8 mouse cellular contexts compared by ENCODE assay signal in the genomic region with DNA sequence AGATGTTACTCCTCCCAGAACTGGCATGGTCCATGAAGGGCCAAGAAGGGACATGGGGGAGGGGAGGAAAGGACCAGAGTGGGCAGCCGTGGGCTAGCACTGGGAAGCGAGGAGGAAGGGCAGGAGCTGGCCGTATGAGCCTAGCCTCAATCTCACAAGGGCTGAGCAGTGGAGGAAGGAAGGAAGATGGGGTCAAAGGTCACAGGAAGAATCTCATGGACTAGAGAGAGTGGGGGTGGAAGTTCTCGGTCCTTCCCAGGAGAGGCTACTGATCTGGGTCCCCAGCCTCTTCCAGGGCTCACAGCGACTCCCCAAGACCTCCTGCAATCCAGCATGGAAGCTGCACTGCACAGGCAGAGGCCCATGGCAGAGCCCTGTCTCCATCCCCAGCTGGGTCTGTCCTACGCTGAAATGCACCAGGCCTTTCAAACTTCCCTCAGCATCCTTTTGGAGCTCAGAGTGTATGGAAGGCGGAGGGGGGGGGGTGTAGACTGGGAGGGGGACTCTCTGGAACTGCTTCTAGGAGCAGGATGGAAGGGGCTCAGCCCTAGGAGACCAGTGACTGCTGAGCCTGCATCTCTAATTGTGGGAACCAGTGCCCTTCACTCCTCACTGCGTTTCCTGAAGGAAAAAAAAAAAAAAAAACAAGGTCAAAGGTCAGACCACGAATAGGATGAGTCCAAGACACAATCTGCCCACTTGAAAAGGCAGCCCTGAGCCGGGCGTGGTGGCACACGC. TPM values are rescaled to one million over a fixed set of nuclear protein-coding genes. Genes with fewer than 3 reads are reported as not detected.
A peak's percentile ranks its signal among the peaks of the same experiment; 100 is the strongest.
DNase-seq lines count a peak whose midpoint lies in the region; ATAC-seq lines count a peak whose summit lies in the region.

No protein-coding gene starts in this region.

- no peak overlapping the region for H3K4me3 ChIP-seq in kidney, embryonic 14.5 days (ENCODE audit: low read length)
- no peak overlapping the region for H3K4me3 ChIP-seq in embryonic facial prominence, embryonic 10.5 days
- H3K4me3 ChIP-seq in liver, embryonic 13.5 days (replicated peaks): no peak overlapping the region

- no peak overlapping the region for H3K27ac ChIP-seq in kidney, embryonic 14.5 days (ENCODE audit: low read depth, low read length)
- H3K27ac ChIP-seq in embryonic facial prominence, embryonic 10.5 days (replicated peaks): peak overlapping the region; percentile 67
- H3K27ac ChIP-seq in liver, embryonic 13.5 days: no peak overlapping the region

- 0 out of 2 replicates have a peak, but pooled peaks cover 3% of the 10 kb centered on the region for H3K4me1 ChIP-seq in kidney, embryonic 14.5 days (ENCODE audit: control insufficient read depth, insufficient read depth, low read length)
- peaks cover 12% of the 10 kb centered on the region for H3K4me1 ChIP-seq in embryonic facial prominence, embryonic 10.5 days
- no peaks in the 10 kb centered on the region for H3K4me1 ChIP-seq in liver, embryonic 13.5 days (replicated peaks)

- DNase-seq in heart, adult 11 months: peak; percentile 91
- no peak for DNase-seq in heart, adult 9 months (ENCODE audit: low spot score in 2 of 2)
- no peak for DNase-seq in kidney, postnatal 10 days
- peak; percentile 23 for DNase-seq in embryonic facial prominence, embryonic 10.5 days (ENCODE audit: low spot score)
- DNase-seq in liver, embryonic 13.5 days: no peak
- no peak for DNase-seq in adrenal gland, postnatal 36 days

- H3K27me3 ChIP-seq in kidney, embryonic 14.5 days (ENCODE audit: control insufficient read depth, insufficient read depth, low read length): no peaks in the 10 kb centered on the region
- no peaks in the 10 kb centered on the region for H3K27me3 ChIP-seq in embryonic facial prominence, embryonic 10.5 days (replicated peaks; ENCODE audit: low read depth, poor library complexity, severe bottlenecking)
- no peaks in the 10 kb centered on the region for H3K27me3 ChIP-seq in liver, embryonic 13.5 days

- no peak overlapping the region for H3K4me2 ChIP-seq in kidney, embryonic 14.5 days (replicated peaks; ENCODE audit: low read depth, low read length)
- H3K4me2 ChIP-seq in liver, embryonic 13.5 days: no peak overlapping the region

- no peak overlapping the region for H3K9ac ChIP-seq in kidney, embryonic 14.5 days (ENCODE audit: low read depth, low read length)
- no peak overlapping the region for H3K9ac ChIP-seq in liver, embryonic 13.5 days

- H3K9me3 ChIP-seq in kidney, embryonic 14.5 days (ENCODE audit: control insufficient read depth, low read length): no peaks in the 10 kb centered on the region
- H3K9me3 ChIP-seq in embryonic facial prominence, embryonic 10.5 days: no peaks in the 10 kb centered on the region
- H3K9me3 ChIP-seq in liver, embryonic 13.5 days (replicated peaks): no peaks in the 10 kb centered on the region

- ATAC-seq in kidney, embryonic 14.5 days (ENCODE audit: low FRiP score, low TSS enrichment): 0 out of 2 replicates have a peak, but pooled peaks have one; percentile 26
- ATAC-seq in liver, embryonic 13.5 days (ENCODE audit: low read depth): peak; percentile 47
- no peak for ATAC-seq in granulocyte monocyte progenitor cell, adult 5-6 weeks (replicated peaks; ENCODE audit: poor library complexity, severe bottlenecking)

- no peaks in the 10 kb centered on the region for H3K36me3 ChIP-seq in kidney, embryonic 14.5 days (ENCODE audit: control insufficient read depth, insufficient read depth, low read length)
- H3K36me3 ChIP-seq in embryonic facial prominence, embryonic 10.5 days (replicated peaks): no peaks in the 10 kb centered on the region
- no peaks in the 10 kb centered on the region for H3K36me3 ChIP-seq in liver, embryonic 13.5 days

- 62% methylated on average over 12 of the region's 12 CpGs for WGBS in kidney, embryonic 14.5 days
- WGBS in embryonic facial prominence, embryonic 10.5 days: 38% methylated on average over 12 of the region's 12 CpGs
- 44% methylated on average over 12 of the region's 12 CpGs for WGBS in liver, embryonic 13.5 days (ENCODE audit: insufficient replicate concordance)

RNA-seq across cellular contexts. Expression of a gene that starts 7.9 kb away (rescaled TPM):
- polyA plus RNA-seq in kidney, embryonic 14.5 days (2014; fragmentation: Nextera tagmentation; extraction: Ambion mirVana): 11.8 and 18.2 TPM in 2 replicates
- polyA plus RNA-seq in embryonic facial prominence, embryonic 10.5 days (2016; fragmentation: Nextera tagmentation; extraction: Ambion mirVana): 17.9 and 18.2 TPM in 2 replicates
- 2.6 and 2.7 TPM in 2 replicates for polyA plus RNA-seq in liver, embryonic 13.5 days (2015; fragmentation: Nextera tagmentation; extraction: Ambion mirVana)
- total RNA-seq in granulocyte monocyte progenitor cell, adult 5-6 weeks (2014; fragmentation: Nextera tagmentation): 4.2 and 6.0 TPM in 2 replicates
- total RNA-seq in granulocyte monocyte progenitor cell, adult 5-6 weeks (2017): 6.9 and 7.2 TPM in 2 replicates
- 10 to 100 TPM; 11.9 to 17.7 TPM for total RNA-seq in adrenal gland, postnatal 36 days (2021)

RNA-seq across cellular contexts. Expression of a gene that starts 26.6 kb away (rescaled TPM):
- 35.3 and 45.2 TPM in 2 replicates for polyA plus RNA-seq in kidney, embryonic 14.5 days (2014; fragmentation: Nextera tagmentation; extraction: Ambion mirVana)
- polyA plus RNA-seq in embryonic facial prominence, embryonic 10.5 days (2016; fragmentation: Nextera tagmentation; extraction: Ambion mirVana): 54.4 and 59.8 TPM in 2 replicates
- polyA plus RNA-seq in liver, embryonic 13.5 days (2015; fragmentation: Nextera tagmentation; extraction: Ambion mirVana): 20.6 and 25.7 TPM in 2 replicates
- total RNA-seq in granulocyte monocyte progenitor cell, adult 5-6 weeks (2014; fragmentation: Nextera tagmentation): 150 and 183 TPM in 2 replicates
- 146 and 176 TPM in 2 replicates for total RNA-seq in granulocyte monocyte progenitor cell, adult 5-6 weeks (2017)
- total RNA-seq in adrenal gland, postnatal 36 days (2021): 10 to 100 TPM; 63.3 to 85.8 TPM

Comparison
In these comparisons a context has a peak if more than half of its experiments do, and no peak if none do; other contexts are left out.
1. DNase-seq: peak in heart, adult 11 months (single experiment) and embryonic facial prominence, embryonic 10.5 days (single experiment); none in heart, adult 9 months (0 of 2), kidney, postnatal 10 days (single experiment), liver, embryonic 13.5 days (single experiment) and adrenal gland, postnatal 36 days (0 of 2).